Mouse (Mus musculus): ENCODE data around the gene 9930021J03Rik.

- no peak for TF ChIP-seq GATA1 (IDR thresholded peaks at IDR 0.05; ENCODE audit: low read length)
- TF ChIP-seq TAL1 (IDR thresholded peaks at IDR 0.05; ENCODE audit: low read length): no peak
Measured at GRCm38 (mm10) chr19:29666164-29666563, 139.6 kb downstream of the 9930021J03Rik start.
